Mouse (Mus musculus) T-helper 17 cell (primary cell): Measurements from ENCODE around the gene Itgax.

ENCODE experiments used
- in situ Hi-C, 2 experiments: fragments of 300-600 bp; cut with MboI, MseI; formaldehyde crosslinking; loops; 1 replicate in 1 of 2; 2 replicates in 1 of 2; pipeline ENCODE4 v1.15.1; 2025; ENCODE audit warnings: high pct_unique_total_duplicates in 2 of 2

The Itgax gene

DNA sequence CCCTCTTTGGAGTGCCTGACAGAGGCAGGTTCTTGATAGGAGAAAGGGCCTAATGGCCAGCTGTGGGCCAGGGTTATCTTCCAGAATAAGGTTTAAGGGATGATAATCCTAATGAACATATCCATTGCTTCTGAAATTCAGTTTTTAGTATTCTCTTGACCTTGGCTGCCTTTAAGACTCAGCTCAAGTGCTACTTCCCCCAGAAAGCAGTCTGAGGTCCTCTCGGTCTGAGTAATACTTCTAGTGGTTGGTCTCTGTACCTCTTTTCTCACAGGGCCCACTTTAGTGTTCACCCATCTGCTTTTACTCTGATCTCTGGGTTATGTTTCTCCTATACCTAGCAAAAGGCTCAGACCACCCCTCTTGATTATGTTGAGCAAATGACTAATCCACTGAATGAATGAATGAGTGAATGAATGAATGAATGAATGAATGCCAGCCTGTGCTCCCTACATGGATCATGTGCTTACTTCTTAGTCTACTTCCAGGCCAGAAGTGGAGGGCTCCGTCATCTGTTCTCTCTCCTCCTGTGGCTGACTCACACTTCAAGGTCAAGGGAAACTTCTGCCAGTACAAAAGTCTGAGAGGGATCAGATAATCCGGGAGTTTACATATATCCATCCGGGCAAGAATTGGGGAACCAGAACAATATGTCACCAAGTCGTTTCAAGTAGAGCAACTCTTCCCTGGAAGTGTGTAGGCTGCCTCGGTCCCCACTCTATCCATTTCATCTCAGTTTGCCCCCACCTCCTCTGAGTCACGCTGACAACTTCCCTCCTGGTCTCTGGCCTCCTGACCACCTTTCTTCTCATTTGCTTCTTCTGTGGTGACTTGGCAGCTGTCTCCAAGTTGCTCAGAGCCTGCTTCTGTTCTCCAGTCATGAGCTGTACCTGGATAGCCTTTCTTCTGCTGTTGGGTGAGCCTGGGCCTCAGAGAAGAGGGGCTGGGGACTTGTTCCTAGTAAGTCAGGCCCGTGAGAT is at the start of gene Itgax:
Itgax (plus strand) TSS at position 807 of the 980 bp plus-strand sequence.
- in situ Hi-C loops, result no loop called here

DNA sequence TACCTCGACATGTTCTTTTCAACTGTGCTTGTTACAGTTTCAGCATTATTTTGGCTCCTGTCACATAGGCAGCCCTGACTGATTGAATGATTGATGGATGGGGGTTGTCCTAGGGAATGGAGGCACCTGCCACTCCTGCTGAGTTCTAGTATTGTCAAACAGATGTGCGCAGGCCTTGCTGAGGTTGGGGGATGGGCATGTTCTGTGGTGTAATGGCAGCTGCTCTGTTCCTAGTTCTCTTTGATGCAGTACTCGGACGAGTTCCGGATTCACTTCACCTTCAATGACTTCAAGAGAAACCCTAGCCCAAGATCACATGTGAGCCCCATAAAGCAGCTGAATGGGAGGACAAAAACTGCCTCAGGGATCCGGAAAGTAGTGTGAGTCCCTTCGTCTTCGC is 49.3 kb upstream of the Itgax start:
- in situ Hi-C loops, result loop anchor here in 1 of 2 experiments (25.0 kb wide), 2 partner anchors 918 to 2007 kb away; no protein-coding TSS in a partner anchor

DNA sequence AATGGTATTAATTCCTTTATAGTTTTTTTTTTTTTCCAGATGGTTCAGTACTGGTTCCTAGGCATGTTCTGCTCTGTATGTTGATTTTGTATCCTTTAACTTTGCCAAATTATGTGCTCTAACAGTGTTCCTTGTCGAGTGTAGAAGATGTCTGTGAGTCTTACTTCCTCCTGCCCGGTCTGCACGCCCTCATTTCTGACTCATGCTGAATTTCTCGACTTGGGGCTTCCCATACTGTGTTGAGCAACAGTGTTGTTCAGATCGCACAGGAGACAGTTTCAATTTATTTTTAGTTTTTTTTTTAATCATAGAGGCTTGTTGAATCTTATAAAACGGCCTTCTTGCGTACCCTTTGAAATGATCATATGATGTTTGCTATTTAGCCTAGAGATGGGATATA is 40.2 kb upstream of the Itgax start:
- in situ Hi-C loops, result loop anchor here in 1 of 2 experiments (25.0 kb wide), 2 partner anchors 927 to 1998 kb away; no protein-coding TSS in a partner anchor

DNA sequence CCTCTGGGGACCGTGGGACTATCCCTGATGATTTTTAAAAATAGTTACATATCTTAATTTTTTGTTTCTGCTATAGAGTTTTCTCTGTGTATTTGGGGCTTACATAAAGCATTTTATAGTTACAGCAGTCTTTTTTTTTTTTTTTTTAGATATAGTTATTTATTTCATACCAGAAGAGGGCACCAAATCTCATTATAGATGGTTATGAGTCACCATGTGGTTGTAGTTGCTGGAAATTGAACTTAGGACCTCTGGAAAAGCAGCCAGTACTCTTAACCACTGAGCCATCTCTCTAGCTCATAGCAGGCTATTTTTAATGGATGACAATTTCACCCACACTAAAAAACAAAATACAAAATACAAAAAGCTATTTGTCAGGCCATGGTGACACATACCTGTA is 31.2 kb upstream of the Itgax start:
- in situ Hi-C loops, result loop anchor here in 1 of 2 experiments (25.0 kb wide), 2 partner anchors 936 to 1989 kb away; no protein-coding TSS in a partner anchor

DNA sequence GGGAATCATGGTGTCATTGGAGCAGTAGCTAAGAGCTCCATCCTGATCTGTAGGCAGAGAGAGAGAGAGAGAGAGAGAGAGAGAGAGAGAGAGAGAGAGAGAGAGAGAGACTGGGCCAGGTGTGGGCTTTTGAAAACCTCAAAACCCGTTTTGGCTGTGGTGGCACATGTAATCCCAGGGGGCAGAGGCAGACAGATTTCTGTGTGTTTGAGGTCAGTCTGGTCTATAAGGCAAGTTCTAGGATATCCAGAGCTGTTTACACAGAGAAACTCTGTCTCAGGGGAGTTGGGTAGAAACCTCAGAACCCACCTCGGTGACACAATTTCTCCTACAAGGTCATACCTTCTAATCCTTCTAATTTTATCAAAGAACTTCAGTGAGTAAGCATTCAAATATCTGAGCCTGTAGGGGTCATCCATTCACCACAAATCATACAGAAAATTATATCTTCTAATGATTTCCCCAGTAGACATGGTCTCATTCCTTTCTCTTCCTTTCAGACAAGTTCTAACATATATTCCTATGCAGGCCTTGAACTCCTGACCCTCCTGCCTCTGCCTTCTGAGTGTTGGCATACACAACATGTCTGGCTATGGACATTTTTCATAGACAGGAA is 28.5 kb upstream of the Itgax start:
- in situ Hi-C loops, result loop anchor here in 1 of 2 experiments (5.0 kb wide), 1 partner anchor 101 kb away; no protein-coding TSS in a partner anchor

DNA sequence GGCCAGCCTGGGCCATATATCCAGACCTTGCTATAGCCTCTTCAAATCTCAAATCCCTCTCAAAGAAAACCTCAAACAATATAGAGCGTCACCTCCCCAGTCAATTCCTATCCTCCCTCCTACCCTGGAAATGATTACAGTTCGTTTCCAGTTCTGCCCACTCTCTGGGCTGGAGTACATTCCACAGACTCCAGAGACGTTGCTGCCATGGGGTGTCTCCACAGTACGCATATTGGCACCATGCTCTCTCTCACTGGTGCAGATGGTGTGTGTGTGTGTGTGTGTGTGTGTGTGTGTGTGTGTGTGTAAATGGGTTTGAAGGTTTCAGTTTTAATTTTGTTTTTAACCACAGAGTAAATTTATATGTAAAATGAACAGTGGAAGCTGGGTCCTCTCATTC is 24.1 kb upstream of the Itgax start:
- in situ Hi-C loops, result no loop called here

DNA sequence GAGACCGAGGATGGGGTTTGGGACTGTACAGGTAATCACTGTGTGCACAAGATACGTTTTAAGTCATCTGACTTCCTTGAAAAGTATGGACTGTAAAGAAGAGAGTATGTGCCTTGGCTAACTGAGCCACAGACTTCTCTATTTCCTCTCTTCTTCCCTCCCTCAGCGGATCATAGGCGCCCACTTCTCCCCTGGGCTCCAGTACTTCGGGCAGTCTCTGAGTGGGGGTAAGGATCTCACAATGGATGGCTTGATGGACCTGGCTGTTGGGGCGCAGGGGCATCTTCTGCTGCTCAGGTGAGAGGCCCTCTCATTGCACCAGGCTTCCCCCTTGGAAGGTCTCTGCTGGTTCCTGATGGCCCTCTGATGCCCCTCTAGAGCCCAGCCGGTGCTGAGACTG is 21.9 kb upstream of the Itgax start:
- in situ Hi-C loops, result no loop called here

DNA sequence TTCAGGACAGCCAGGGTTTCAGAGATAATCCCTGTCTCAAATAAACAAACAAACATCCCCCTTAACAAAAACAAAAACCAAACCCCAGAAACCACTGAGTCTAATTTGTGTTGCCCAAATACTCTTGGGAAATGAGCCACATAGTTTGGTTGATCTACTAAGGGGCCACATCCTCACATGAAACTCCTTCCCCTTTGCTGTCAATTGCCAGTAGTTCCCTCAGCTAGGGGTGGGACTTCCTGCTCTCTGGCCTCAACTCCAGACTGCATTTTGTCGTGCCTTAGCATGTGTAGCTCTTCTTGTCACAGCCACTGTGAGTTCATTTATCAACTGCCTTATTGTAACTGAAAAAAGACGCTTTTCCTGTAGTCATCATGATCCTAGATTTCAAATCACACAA is 19.0 kb upstream of the Itgax start:
- in situ Hi-C loops, result no loop called here

DNA sequence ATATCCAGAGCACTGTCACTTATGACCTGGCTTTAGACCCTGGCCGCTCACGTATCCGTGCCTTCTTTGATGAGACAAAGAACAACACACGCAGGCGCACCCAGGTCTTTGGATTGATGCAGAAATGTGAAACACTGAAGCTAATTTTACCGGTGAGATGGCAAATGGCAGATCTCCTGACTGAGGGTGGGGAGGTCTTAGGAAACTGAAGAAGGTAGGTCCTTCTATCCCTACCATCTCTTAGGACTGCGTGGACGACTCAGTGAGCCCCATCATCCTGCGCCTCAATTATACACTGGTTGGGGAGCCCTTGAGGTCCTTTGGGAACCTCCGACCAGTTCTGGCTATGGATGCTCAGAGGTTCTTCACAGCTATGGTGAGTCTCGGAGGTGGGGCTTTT is 17.2 kb upstream of the Itgax start:
- in situ Hi-C loops, result no loop called here

DNA sequence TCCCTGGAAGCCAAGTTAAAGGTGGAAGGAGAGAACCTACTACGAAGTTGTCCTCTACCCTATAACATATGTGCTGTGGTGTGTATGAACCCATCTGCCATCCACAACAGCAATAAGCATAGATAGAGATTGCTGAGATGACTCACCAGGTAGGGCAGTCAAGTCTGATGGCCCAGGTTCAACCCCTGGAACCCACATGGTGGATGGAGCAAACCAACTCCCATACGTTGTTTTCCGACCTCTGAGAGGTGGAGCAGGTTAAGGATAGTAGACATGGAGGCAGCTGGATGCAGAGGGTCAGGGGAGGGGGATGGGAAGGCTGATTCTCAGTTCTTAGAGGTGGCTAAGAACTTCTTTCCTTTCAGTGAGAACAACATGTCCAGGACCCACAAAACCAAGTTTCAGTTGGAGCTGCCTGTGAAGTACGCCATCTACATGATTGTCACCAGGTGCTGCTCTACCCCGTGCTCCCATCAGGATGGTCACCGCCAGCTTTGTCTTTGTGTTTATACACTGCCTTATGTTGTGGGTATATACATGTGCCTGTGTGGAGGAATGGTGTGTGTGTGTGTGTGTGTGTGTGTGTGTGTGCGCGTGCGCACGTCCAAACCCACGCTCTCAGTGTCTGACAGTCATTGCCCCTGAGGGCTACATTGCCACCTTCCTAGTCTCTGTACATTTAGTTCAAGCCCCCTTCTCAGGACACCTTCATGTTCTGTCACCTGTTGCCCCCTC is 14.8 kb upstream of the Itgax start:
- in situ Hi-C loops, result no loop called here

DNA sequence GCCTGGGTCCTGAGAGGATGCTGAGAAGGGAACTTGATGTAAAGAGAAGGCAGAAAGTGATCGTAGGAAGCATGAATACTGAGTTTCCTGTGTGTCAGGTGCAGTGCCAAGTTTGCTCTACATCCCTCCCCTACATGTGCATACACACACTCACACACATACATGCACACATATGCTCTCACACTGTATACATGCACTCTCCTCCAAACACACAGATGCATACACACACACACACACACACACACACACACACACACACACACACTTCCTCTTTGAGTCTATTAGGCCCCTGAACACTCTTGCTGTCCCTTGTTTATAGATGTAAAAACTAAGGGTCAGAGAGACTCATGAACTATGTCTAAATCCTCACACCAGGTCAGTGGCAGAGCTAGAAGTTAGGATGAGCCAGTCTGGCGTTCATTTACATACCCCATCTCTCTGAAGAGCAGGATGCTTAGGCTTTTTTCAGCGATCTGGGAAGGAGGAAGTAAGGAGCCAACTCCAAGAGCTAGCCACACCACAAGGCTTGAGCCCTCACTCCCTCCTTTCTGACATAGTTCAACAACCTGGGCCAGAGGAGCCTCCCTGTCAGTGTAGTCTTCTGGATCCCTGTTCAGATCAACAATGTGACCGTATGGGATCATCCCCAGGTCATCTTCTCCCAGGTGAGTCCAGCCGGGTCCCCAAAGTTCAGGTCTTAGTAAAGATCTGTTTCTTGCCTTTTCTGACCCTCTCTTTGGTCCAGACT is 14.0 kb upstream of the Itgax start:
- in situ Hi-C loops, result no loop called here

DNA sequence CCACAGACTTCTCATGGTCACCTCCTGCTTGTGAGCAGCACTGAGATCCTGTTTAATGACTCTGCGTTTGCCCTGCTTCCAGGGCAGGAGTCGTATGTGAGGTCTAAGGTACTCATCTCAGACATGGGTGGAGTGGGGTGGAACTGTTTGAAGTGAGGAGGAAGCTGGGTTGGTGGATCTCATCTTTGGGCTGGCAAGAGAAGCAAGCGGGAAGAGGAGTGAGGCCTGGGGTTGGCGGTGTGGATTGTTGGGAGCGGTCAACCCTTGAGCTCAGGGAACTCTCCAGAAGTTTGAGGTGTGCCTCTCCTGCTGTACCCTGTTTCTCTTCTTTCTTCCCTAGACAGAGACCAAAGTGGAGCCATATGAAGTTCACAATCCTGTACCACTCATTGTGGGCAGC is 13.0 kb upstream of the Itgax start:
- in situ Hi-C loops, result no loop called here

DNA sequence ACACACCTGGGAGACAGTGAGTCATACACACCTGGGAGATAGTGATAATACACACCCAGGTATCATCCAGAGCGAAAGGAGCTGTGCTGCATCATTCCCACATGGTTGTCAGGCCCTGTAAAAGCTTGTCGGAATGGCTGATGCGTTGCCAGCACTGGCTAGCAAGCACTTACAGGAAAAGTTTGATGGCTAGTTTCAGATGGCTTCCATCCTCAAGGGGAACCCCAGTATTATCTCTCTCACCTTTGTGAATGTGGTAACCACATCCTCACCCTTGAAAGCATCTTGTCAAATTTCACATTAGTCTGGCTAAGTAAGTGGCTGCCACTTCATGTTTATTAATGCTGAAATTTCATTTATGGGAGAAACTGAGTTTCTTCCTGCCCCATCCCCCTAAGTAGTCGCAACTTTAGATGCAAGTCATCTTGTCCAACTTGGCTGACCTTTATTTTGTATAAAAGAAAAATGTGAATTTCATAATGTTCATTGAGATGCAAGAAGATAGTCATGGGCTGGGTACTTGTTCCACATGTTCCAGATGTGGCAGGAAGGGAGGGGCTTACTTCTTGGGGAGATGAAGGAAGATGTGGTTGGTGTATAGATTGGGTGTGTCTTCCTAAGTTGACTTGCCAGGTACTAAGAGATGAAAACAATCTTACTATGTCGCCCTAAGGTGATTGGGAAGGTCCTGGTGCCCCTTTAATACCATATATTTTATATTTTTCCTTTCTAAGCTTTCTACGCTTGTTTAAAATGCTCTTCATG is 9.4 kb upstream of the Itgax start:
- in situ Hi-C loops, result no loop called here

DNA sequence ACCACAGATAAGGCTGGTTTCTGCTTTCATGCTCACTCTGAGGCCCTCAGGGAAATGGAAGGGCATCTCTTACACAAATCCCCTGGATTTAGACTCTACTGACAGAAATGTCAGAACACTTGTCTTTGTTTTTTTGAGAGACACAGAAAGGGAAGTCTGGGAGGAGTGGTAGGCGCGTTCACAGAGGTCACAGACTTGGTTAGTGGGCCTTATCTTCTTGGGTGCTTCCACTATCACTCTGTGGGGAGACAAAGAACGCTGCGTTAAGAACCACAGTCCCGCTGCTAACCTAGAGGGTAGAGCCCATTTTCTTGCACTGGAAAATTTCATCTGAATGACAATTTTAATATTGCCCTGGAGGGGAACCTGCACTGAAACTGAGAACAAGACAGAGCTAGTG is 2.8 kb downstream of the Itgax start:
- in situ Hi-C loops, result no loop called here

DNA sequence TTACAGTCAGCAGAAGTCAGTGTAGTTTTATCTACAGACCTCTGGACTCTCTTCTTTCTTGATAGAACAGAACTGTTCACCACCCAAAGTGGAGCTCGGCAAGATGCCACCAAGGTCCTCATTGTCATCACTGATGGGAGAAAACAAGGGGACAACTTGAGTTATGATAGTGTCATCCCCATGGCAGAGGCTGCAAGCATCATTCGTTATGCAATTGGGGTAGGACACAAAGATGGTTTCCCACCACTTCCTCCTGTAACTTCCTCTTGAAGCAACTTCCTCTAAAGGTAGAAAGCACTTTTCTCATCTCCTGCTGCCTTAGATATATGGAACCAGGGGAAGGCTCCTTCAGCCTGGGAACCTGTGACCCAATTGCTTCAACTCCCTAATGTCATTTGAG is 4.2 kb downstream of the Itgax start:
- in situ Hi-C loops, result no loop called here

DNA sequence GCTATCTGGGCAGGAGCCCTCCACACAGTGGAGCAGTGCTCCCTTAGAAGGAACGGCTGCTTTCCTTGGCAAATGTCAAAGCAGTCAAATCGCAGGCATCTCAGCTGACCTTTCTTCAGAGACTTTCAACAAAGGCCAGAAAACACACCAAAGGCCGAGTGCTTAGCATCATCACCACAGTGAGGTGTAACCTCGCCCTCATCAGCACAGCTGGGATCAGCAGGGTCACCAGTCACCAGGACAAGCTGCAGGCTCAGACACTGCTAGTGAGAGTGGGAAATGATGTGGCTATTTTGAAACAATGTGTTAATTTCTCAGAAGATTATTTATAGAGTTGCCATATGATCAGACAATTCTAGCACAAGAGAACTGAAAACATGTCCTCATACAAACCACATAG is 7.6 kb downstream of the Itgax start:
- in situ Hi-C loops, result no loop called here

DNA sequence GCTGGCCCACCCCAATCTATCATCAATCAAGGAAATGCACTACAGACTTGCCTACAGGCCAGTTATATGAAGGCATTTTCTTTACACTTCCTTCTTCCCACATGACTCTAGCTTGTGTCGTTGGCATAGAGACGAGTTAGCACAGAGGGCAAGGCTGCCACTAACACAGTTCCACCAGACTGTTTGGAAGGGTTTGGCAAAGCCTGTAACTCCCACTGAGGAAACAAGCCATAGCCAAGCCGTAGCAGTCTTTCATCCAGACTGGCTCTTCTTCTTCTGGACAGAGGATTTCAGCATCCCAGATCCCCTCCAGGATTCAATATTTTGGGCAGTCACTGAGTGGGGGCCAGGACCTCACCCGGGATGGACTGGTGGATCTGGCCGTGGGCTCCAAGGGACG is 10.3 kb downstream of the Itgax start:
- in situ Hi-C loops, result no loop called here

DNA sequence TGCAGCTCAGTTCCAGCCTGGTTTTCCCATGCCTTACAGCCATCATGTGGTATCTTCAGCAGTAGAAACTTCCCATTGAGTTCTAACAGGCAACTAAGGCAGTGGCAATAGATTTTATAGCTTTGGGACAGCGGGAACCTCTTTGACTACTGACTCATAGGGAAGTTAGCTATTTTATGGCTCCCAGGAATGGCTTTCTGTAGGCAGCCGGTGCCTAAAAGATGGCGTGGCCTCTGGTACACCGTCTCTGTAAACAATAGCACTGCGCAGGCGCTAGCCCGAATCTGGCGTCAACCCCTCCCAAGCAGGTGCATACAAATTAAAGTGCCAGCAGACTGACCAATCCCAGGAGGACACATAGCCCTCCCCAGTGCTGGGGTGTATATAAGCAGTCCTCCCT is 21.6 kb downstream of the Itgax start:
- in situ Hi-C loops, result no loop called here

DNA sequence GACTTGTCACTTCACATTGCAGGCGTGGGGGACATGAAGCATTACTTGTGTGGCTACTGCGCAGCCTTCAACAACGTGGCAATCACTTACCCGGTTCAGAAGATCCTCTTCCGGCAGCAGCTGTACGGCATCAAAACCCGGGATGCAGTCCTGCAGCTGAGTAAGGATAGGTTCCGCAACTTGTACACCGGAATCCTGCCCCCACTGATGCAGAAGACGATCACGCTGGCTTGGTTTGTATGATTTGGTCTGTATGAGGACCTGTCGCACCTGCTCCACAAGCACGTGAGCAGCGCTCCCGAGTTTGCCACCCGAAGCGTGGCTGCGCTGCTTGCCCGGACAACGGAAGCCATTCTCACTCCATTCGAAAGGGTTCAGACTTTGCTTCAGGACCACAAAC is 24.7 kb downstream of the Itgax start, which contains the start of gene Itgad:
Itgad (plus strand) TSS at position 301 of the 400 bp plus-strand sequence.
- in situ Hi-C loops, result no loop called here

DNA sequence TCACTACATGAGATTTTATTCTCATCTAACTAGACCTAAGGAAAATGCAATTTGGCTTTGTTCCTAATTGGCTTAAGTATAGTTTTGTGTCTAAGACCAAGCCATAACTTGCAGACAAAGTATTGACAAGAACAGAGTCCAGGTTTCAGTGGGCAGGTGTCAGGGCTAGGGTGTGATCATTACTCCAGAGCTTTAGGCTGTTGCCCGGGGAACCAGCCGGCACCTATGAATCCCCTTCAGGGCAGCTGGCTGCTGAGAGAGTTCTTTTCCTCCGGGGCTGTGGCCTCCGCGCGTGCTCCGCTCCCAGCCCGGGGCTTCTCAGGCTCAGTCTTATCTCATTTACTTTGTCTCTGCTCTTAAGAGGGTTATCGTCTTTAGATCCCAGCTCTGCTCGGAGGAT is 25.6 kb downstream of the Itgax start:
- in situ Hi-C loops, result no loop called here
